Mouse (Mus musculus) stomach, embryonic 15.5 days (tissue): ENCODE results near the gene Izumo1. TPM values are rescaled to one million over a fixed set of nuclear protein-coding genes. Genes with fewer than 3 reads are reported as not detected.

Source experiments
- ATAC-seq: fragments of 200-750 bp; cut with Nextera tagmentation; 2 replicates; pipeline ENCODE4 v1.8.0; 2017; ENCODE audit warnings: low read depth, moderate number of reproducible peaks, moderate TSS enrichment; ENCODE audit not compliant: insufficient read depth, low FRiP score
- H3K27ac ChIP-seq: fragments of 300-500 bp; sonication (generic); 2 replicates; pipeline ENCODE4 v1.5.1; 2015; ENCODE audit warnings: mild to moderate bottlenecking, inconsistent platforms
- H3K27me3 ChIP-seq: fragments of 300-500 bp; sonication (generic); replicated peaks from 2 replicates; pipeline ENCODE4 v1.6.1; 2015; ENCODE audit warnings: inconsistent platforms
- H3K36me3 ChIP-seq: fragments of 300-500 bp; sonication (generic); 2 replicates; pipeline ENCODE4 v1.6.1; 2015; ENCODE audit warnings: inconsistent platforms
- H3K4me1 ChIP-seq: fragments of 300-500 bp; sonication (generic); 2 replicates; pipeline ENCODE4 v1.6.1; 2015; ENCODE audit warnings: inconsistent platforms
- H3K4me2 ChIP-seq: fragments of 300-500 bp; sonication (generic); 2 replicates; pipeline ENCODE4 v1.6.1; 2015; ENCODE audit warnings: mild to moderate bottlenecking, inconsistent platforms
- H3K4me3 ChIP-seq: fragments of 300-500 bp; sonication (generic); replicated peaks from 2 replicates; pipeline ENCODE4 v1.5.1; 2015; ENCODE audit warnings: inconsistent platforms
- H3K9ac ChIP-seq: fragments of 300-500 bp; sonication (generic); 2 replicates; pipeline ENCODE4 v1.6.1; 2015; ENCODE audit warnings: inconsistent platforms
- H3K9me3 ChIP-seq: fragments of 300-500 bp; sonication (generic); 2 replicates; pipeline ENCODE4 v1.6.1; 2016; ENCODE audit warnings: inconsistent platforms
- WGBS: fragments of 180-500 bp; shearing (Covaris S2); methylation state at CpG from one replicate; pipeline ENCODE4 v1.1.7; 2015; 5-methylcytosine and 5-hydroxymethylcytosine counted together
- polyA plus RNA-seq: library from polyadenylated mRNA; unstranded; fragments of >200 nt; fragmentation: Nextera tagmentation; extraction: Ambion mirVana; gene quantifications from 2 replicates; pipeline ENCODE4 v1.2.1, GENCODE M21; 2015

The Izumo1 gene
- polyA plus RNA-seq, 1 experiment from 2014 or later: 0.31 TPM

GRCm38 (mm10) chr7:45637710-45638109, 16.1 kb downstream of the Izumo1 start:
- peaks cover 37% of the 10 kb centered on the region for H3K4me1 ChIP-seq
- 0 out of 2 replicates have a peak, but pooled peaks cover 7% of the 10 kb centered on the region for H3K36me3 ChIP-seq
- no peak overlapping the region for H3K27ac ChIP-seq
- H3K9me3 ChIP-seq: no peaks in the 10 kb centered on the region
- ATAC-seq: no peak
- peak overlapping the region; percentile 52 for H3K4me2 ChIP-seq
- H3K4me3 ChIP-seq: no peak overlapping the region
- H3K9ac ChIP-seq: no peak overlapping the region
- no peaks in the 10 kb centered on the region; the same call in 1 of the 2 replicates for H3K27me3 ChIP-seq
- WGBS: 92% methylated on average over 6 of the region's 6 CpGs

- peak; percentile 86 for ATAC-seq
- Histone ChIP-seq H3K27me3 (no peaks in the 10 kb centered on the region), H3K4me2 (peak overlapping the region; percentile 52), H3K27ac (no peak overlapping the region), H3K9me3 (no peaks in the 10 kb centered on the region), H3K36me3 (0 out of 2 replicates have a peak, but pooled peaks cover 7% of the 10 kb centered on the region), H3K4me1 (peaks cover 40% of the 10 kb centered on the region), H3K4me3 (peak overlapping the region; percentile 25), H3K9ac (no peak overlapping the region)
- WGBS: 26% methylated on average over 29 of the region's 29 CpGs
Observed at GRCm38 (mm10) chr7:45638623-45639401, 17.2 kb downstream of the Izumo1 start.

GRCm38 (mm10) chr7:45639561-45640027, 18.0 kb downstream of the Izumo1 start, which contains the start of gene Mamstr:
Gene Mamstr, plus strand, starts transcription at chr7:45639977.
- H3K27ac ChIP-seq: 0 out of 2 replicates have a peak within 1 kb of the TSS, but pooled peaks have one; percentile 88
- H3K4me3 ChIP-seq: no peak within 1 kb of the TSS
- H3K4me1 ChIP-seq: peaks cover 45% of the 10 kb centered on the region
- 34% methylated on average over 19 of the region's 19 CpGs for WGBS
- no peak within 1 kb of the TSS for H3K9ac ChIP-seq
- no peaks in the 10 kb centered on the region for H3K27me3 ChIP-seq
- peak within 1 kb of the TSS; percentile 52; the same call in 1 of the 2 replicates for H3K4me2 ChIP-seq
- ATAC-seq: no peak
- 0 out of 2 replicates have a peak, but pooled peaks cover 7% of the 10 kb centered on the region for H3K36me3 ChIP-seq
- no peaks in the 10 kb centered on the region for H3K9me3 ChIP-seq

- H3K27ac ChIP-seq: no peak overlapping the region
- H3K4me1 ChIP-seq: peaks cover 42% of the 10 kb centered on the region
Observed at GRCm38 (mm10) chr7:45640191-45640957, 18.8 kb downstream of the Izumo1 start.

GRCm38 (mm10) chr7:45641391-45642040, 19.9 kb downstream of the Izumo1 start:
- Histone ChIP-seq H3K27me3 (no peaks in the 10 kb centered on the region), H3K36me3 (0 out of 2 replicates have a peak, but pooled peaks cover 3% of the 10 kb centered on the region), H3K4me3 (peak overlapping the region; percentile 47), H3K27ac (peak overlapping the region; percentile 88; the same call in 1 of the 2 replicates), H3K4me1 (peaks cover 42% of the 10 kb centered on the region), H3K4me2 (peak overlapping the region; percentile 83), H3K9me3 (no peaks in the 10 kb centered on the region), H3K9ac (no peak overlapping the region)
- no peak for ATAC-seq
- WGBS: 43% methylated on average over 17 of the region's 17 CpGs

More at GRCm38 (mm10) chr7:45640191-45640957, 18.8 kb downstream of the Izumo1 start:
- no peaks in the 10 kb centered on the region for H3K9me3 ChIP-seq
- no peak overlapping the region for H3K4me3 ChIP-seq
- H3K4me2 ChIP-seq: no peak overlapping the region
- no peak overlapping the region for H3K9ac ChIP-seq
- H3K27me3 ChIP-seq: no peaks in the 10 kb centered on the region
- H3K36me3 ChIP-seq: 0 out of 2 replicates have a peak, but pooled peaks cover 7% of the 10 kb centered on the region
- ATAC-seq: no peak
- 80% methylated on average over 19 of the region's 19 CpGs for WGBS

GRCm38 (mm10) chr7:45642083-45642482, 20.5 kb downstream of the Izumo1 start:
- Histone ChIP-seq H3K27me3 (no peaks in the 10 kb centered on the region), H3K9me3 (no peaks in the 10 kb centered on the region), H3K27ac (peak overlapping the region; percentile 88; the same call in 1 of the 2 replicates), H3K4me3 (peak overlapping the region; percentile 47), H3K4me1 (peaks cover 42% of the 10 kb centered on the region), H3K4me2 (peak overlapping the region; percentile 83), H3K36me3 (no peaks in the 10 kb centered on the region), H3K9ac (no peak overlapping the region)
- WGBS: 75% methylated on average over 5 of the region's 5 CpGs
- ATAC-seq: no peak

GRCm38 (mm10) chr7:45642503-45643255, 21.1 kb downstream of the Izumo1 start:
- Histone ChIP-seq H3K27ac (peak overlapping the region; percentile 88), H3K9me3 (no peaks in the 10 kb centered on the region), H3K27me3 (no peaks in the 10 kb centered on the region), H3K4me1 (peaks cover 42% of the 10 kb centered on the region), H3K36me3 (no peaks in the 10 kb centered on the region), H3K4me2 (peak overlapping the region; percentile 83), H3K4me3 (peak overlapping the region; percentile 47), H3K9ac (peak overlapping the region; percentile 53)
- ATAC-seq: no peak
- 31% methylated on average over 16 of the region's 16 CpGs for WGBS

GRCm38 (mm10) chr7:45643441-45644178, 22.0 kb downstream of the Izumo1 start:
- H3K4me1 ChIP-seq: peaks cover 37% of the 10 kb centered on the region
- H3K4me3 ChIP-seq: peak overlapping the region; percentile 47
- no peaks in the 10 kb centered on the region for H3K27me3 ChIP-seq
- 4% methylated on average over 28 of the region's 28 CpGs for WGBS
- peak overlapping the region; percentile 53 for H3K9ac ChIP-seq
- H3K27ac ChIP-seq: peak overlapping the region; percentile 88
- H3K36me3 ChIP-seq: no peaks in the 10 kb centered on the region
- H3K4me2 ChIP-seq: peak overlapping the region; percentile 83
- peak; percentile 90 for ATAC-seq
- no peaks in the 10 kb centered on the region for H3K9me3 ChIP-seq

GRCm38 (mm10) chr7:45644183-45644582, 22.6 kb downstream of the Izumo1 start:
- peak; percentile 15; the same call in 1 of the 2 replicates for ATAC-seq
- no peaks in the 10 kb centered on the region for H3K27me3 ChIP-seq
- peak overlapping the region; percentile 47 for H3K4me3 ChIP-seq
- no peaks in the 10 kb centered on the region for H3K36me3 ChIP-seq
- peak overlapping the region; percentile 88 for H3K27ac ChIP-seq
- H3K4me1 ChIP-seq: peaks cover 35% of the 10 kb centered on the region
- H3K4me2 ChIP-seq: peak overlapping the region; percentile 83
- no peak overlapping the region for H3K9ac ChIP-seq
- 9% methylated on average over 18 of the region's 18 CpGs for WGBS
- no peaks in the 10 kb centered on the region for H3K9me3 ChIP-seq

- WGBS: 63% methylated on average over 6 of the region's 6 CpGs
- Histone ChIP-seq H3K4me3 (no peak overlapping the region), H3K4me2 (peak overlapping the region; percentile 83), H3K9ac (no peak overlapping the region), H3K36me3 (no peaks in the 10 kb centered on the region), H3K9me3 (no peaks in the 10 kb centered on the region), H3K27ac (0 out of 2 replicates have a peak overlapping the region, but pooled peaks have one; percentile 88), H3K4me1 (peaks cover 31% of the 10 kb centered on the region), H3K27me3 (no peaks in the 10 kb centered on the region)
- ATAC-seq: no peak
Observed at GRCm38 (mm10) chr7:45644872-45645590, 23.4 kb downstream of the Izumo1 start.
